In the genomic region with DNA sequence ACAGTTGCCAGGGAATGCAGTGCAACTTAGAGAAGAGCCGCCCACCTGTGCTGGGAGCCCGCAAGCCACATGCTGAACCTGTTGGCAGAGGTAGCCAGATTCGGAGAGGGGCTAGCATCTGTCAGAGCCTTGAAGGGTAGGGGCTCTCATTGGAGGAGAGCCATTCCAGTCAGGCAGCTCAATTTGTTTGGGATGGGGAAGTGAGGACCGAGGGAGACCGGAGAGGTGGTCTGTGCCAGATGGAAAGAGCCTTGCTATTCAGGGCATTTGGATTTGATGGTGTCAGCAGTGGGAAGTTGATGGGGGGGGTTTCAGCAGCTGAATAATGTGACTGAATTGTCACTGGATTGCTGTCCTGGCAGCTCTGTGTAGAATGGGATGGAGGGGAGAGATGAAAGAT, we compare ENCODE assay signal across 23 mouse cellular contexts. TPM values are rescaled to one million over a fixed set of nuclear protein-coding genes. Genes with fewer than 3 reads are reported as not detected.
DNase-seq lines count a peak whose midpoint lies in the region; ATAC-seq lines count a peak whose summit lies in the region.
"Had no signal": no experiment of that assay in that cellular context is flagged by ENCODE, and none has a peak within 500 bp of the region (broad histone marks: within the 10 kb centered on the region; RNA-seq: fewer than 3 reads in every experiment).

No protein-coding gene starts in this region.

- H3K4me3 ChIP-seq in forebrain, embryonic 13.5 days: no peak overlapping the region
- H3K4me3 ChIP-seq in forebrain, embryonic 11.5 days (ENCODE audit: low read depth, low read length): no peak overlapping the region
- no peak overlapping the region for H3K4me3 ChIP-seq in neural tube, embryonic 13.5 days
- no peak overlapping the region for H3K4me3 ChIP-seq in midbrain, embryonic 15.5 days
- H3K4me3 ChIP-seq: embryonic facial prominence, embryonic 13.5 days; heart, embryonic 15.5 days; hindbrain, embryonic 13.5 days; liver, embryonic 12.5 days; neural tube, embryonic 15.5 days had no signal

- whole genome bisulfite sequencing in forebrain, embryonic 13.5 days: 59% methylated on average over 5 of the region's 5 CpGs
- 76% methylated on average over 5 of the region's 5 CpGs for WGBS in forebrain, embryonic 11.5 days
- WGBS in neural tube, embryonic 13.5 days: 61% methylated on average over 5 of the region's 5 CpGs
- 66% methylated on average over 5 of the region's 5 CpGs for WGBS in midbrain, embryonic 15.5 days

- peaks cover 15% of the 10 kb centered on the region; the same call in 1 of the 2 replicates for H3K36me3 ChIP-seq in forebrain, embryonic 13.5 days (ENCODE audit: poor library complexity, severe bottlenecking)
- no peaks in the 10 kb centered on the region; the same call in 1 of the 2 replicates for H3K36me3 ChIP-seq in forebrain, embryonic 11.5 days (ENCODE audit: control insufficient read depth, insufficient read depth, low read length)
- H3K36me3 ChIP-seq in neural tube, embryonic 13.5 days: no peaks in the 10 kb centered on the region
- H3K36me3 ChIP-seq in midbrain, embryonic 15.5 days (replicated peaks): no peaks in the 10 kb centered on the region
- H3K36me3 ChIP-seq: embryonic facial prominence, embryonic 13.5 days; G1E; heart, embryonic 15.5 days; hindbrain, embryonic 13.5 days; liver, embryonic 12.5 days; neural tube, embryonic 15.5 days had no signal

- H3K27me3 ChIP-seq in forebrain, embryonic 13.5 days: no peaks in the 10 kb centered on the region
- H3K27me3 ChIP-seq in forebrain, embryonic 11.5 days (ENCODE audit: control insufficient read depth, insufficient read depth, low read length): no peaks in the 10 kb centered on the region; the same call in 1 of the 2 replicates
- H3K27me3 ChIP-seq in neural tube, embryonic 13.5 days: no peaks in the 10 kb centered on the region
- no peaks in the 10 kb centered on the region for H3K27me3 ChIP-seq in midbrain, embryonic 15.5 days (replicated peaks)
- H3K27me3 ChIP-seq: hindbrain, embryonic 13.5 days; neural tube, embryonic 15.5 days had no signal

- H3K4me2 ChIP-seq in forebrain, embryonic 13.5 days: no peak overlapping the region
- no peak overlapping the region for H3K4me2 ChIP-seq in forebrain, embryonic 11.5 days (ENCODE audit: low read depth, low read length, severe bottlenecking)
- H3K4me2 ChIP-seq in neural tube, embryonic 13.5 days: no peak overlapping the region
- H3K4me2 ChIP-seq in midbrain, embryonic 15.5 days: no peak overlapping the region
- H3K4me2 ChIP-seq: embryonic facial prominence, embryonic 13.5 days; heart, embryonic 15.5 days; hindbrain, embryonic 13.5 days; liver, embryonic 12.5 days; neural tube, embryonic 15.5 days had no signal

- H3K27ac ChIP-seq in forebrain, embryonic 13.5 days: peak overlapping the region; percentile 79
- no peak overlapping the region for H3K27ac ChIP-seq in forebrain, embryonic 11.5 days (ENCODE audit: low read depth, low read length)
- H3K27ac ChIP-seq in neural tube, embryonic 13.5 days (replicated peaks): 0 out of 2 replicates have a peak overlapping the region, but pooled peaks have one; percentile 42
- peak overlapping the region; percentile 51; the same call in 1 of the 2 replicates for H3K27ac ChIP-seq in midbrain, embryonic 15.5 days
- H3K27ac ChIP-seq: embryonic facial prominence, embryonic 13.5 days; heart, embryonic 15.5 days; liver, embryonic 12.5 days; neural tube, embryonic 15.5 days had no signal

- no peak for DNase-seq in forebrain, embryonic 11.5 days (ENCODE audit: low spot score)
- DNase-seq in neural tube, embryonic 10.5 days (ENCODE audit: extremely low spot score, low spot score): no peak
- DNase-seq in thymus, postnatal 0 days (ENCODE audit: low spot score): no peak
- DNase-seq in thymus, postnatal 14 days: no peak
- DNase-seq: adrenal gland, adult 8-10 months; cerebellum, adult 18-20 months; gastrocnemius, postnatal 10 days; kidney, adult 11 months; kidney, postnatal 14 days; liver, postnatal 0 days; lung, postnatal 36 days; retina, postnatal 1 day; right cerebral cortex, postnatal 14 days had no signal

- ATAC-seq in forebrain, embryonic 13.5 days: peak; percentile 16; the same call in 1 of the 2 replicates
- ATAC-seq in forebrain, embryonic 11.5 days (replicated peaks; ENCODE audit: low FRiP score): no peak
- no peak for ATAC-seq in neural tube, embryonic 13.5 days (ENCODE audit: low read depth)
- no peak for ATAC-seq in midbrain, embryonic 15.5 days (replicated peaks)
- ATAC-seq: inflammation-experienced regulatory T-cells, adult 6 months; liver, embryonic 12.5 days; liver, postnatal 0 days had no signal

- no peaks in the 10 kb centered on the region for H3K9me3 ChIP-seq in forebrain, embryonic 13.5 days (replicated peaks)
- no peaks in the 10 kb centered on the region for H3K9me3 ChIP-seq in forebrain, embryonic 11.5 days (ENCODE audit: control insufficient read depth, low read length)
- H3K9me3 ChIP-seq in neural tube, embryonic 13.5 days: no peaks in the 10 kb centered on the region
- no peaks in the 10 kb centered on the region for H3K9me3 ChIP-seq in midbrain, embryonic 15.5 days
- H3K9me3 ChIP-seq: embryonic facial prominence, embryonic 13.5 days; heart, embryonic 15.5 days; hindbrain, embryonic 13.5 days; neural tube, embryonic 15.5 days had no signal

- H3K9ac ChIP-seq in forebrain, embryonic 13.5 days: no peak overlapping the region
- H3K9ac ChIP-seq in forebrain, embryonic 11.5 days (ENCODE audit: low read length): no peak overlapping the region
- no peak overlapping the region for H3K9ac ChIP-seq in neural tube, embryonic 13.5 days
- no peak overlapping the region for H3K9ac ChIP-seq in midbrain, embryonic 15.5 days
- H3K9ac ChIP-seq: embryonic facial prominence, embryonic 13.5 days; heart, embryonic 15.5 days; hindbrain, embryonic 13.5 days; liver, embryonic 12.5 days; liver, postnatal 0 days; neural tube, embryonic 15.5 days had no signal

- H3K4me1 ChIP-seq in forebrain, embryonic 13.5 days: peaks cover 89% of the 10 kb centered on the region
- peaks cover 39% of the 10 kb centered on the region for H3K4me1 ChIP-seq in forebrain, embryonic 11.5 days (replicated peaks; ENCODE audit: control insufficient read depth, insufficient read depth, low read length)
- H3K4me1 ChIP-seq in neural tube, embryonic 13.5 days (replicated peaks): peaks cover 71% of the 10 kb centered on the region
- H3K4me1 ChIP-seq in midbrain, embryonic 15.5 days: peaks cover 62% of the 10 kb centered on the region
- H3K4me1 ChIP-seq: liver, embryonic 12.5 days had no signal

RNA-seq across cellular contexts. Expression of a gene that starts 57.9 kb away (rescaled TPM):
- 40.8 and 41.7 TPM in 2 replicates for polyA plus RNA-seq in forebrain, embryonic 13.5 days (2015; fragmentation: Nextera tagmentation; extraction: Ambion mirVana)
- polyA plus RNA-seq in forebrain, embryonic 11.5 days (2014; fragmentation: Nextera tagmentation; extraction: Ambion mirVana): 58.0 and 62.6 TPM in 2 replicates
- 24.0 and 27.4 TPM in 2 replicates for polyA plus RNA-seq in neural tube, embryonic 13.5 days (2015; fragmentation: Nextera tagmentation; extraction: Ambion mirVana)
- polyA plus RNA-seq in midbrain, embryonic 15.5 days (2015; fragmentation: Nextera tagmentation; extraction: Ambion mirVana): 25.4 and 27.7 TPM in 2 replicates
- polyA plus RNA-seq in thymus, postnatal 0 days (2015; fragmentation: Nextera tagmentation; extraction: Ambion mirVana): 0.27 and 0.36 TPM in 2 replicates
- polyA plus RNA-seq: G1E; inflammation-experienced regulatory T-cells, adult 6 months had no signal

Comparison
In these comparisons a context has a peak if more than half of its experiments do, and no peak if none do; other contexts are left out.
1. RNA of a gene that starts 57.9 kb away (polyA plus RNA-seq): 58.0 to 62.6 TPM in forebrain, embryonic 11.5 days, 40.8 to 41.7 TPM in forebrain, embryonic 13.5 days, 25.4 to 27.7 TPM in midbrain, embryonic 15.5 days and 24.0 to 27.4 TPM in neural tube, embryonic 13.5 days; 0.27 to 0.36 TPM in thymus, postnatal 0 days; every median in the first group is over 10 times any median in the second.